Mouse (Mus musculus) intestine, embryonic 14.5 days (tissue): ENCODE data around the gene Rimbp3. TPM values are rescaled to one million over a fixed set of nuclear protein-coding genes. Genes with fewer than 3 reads are reported as not detected.
A peak's percentile ranks its signal among the peaks of the same experiment; 100 is the strongest.
"Not testable (repeated sequence)": the region's sequence is repeated elsewhere in the genome, so short reads cannot be mapped to it uniquely, and the experiment has no call there.

Experiments used
- ATAC-seq: fragments of 200-750 bp; cut with Nextera tagmentation; replicated peaks from 2 replicates; pipeline ENCODE4 v1.8.0; 2017; ENCODE audit warnings: low read depth, moderate number of reproducible peaks, moderate TSS enrichment, moderate library complexity; ENCODE audit not compliant: low FRiP score, low TSS enrichment
- DNase-seq: peaks from one replicate; pipeline ENCODE4 v3.0.0-alpha.2; 2018; ENCODE audit warnings: low spot score
- H3K27ac ChIP-seq: fragments of 300-500 bp; sonication (generic); 2 replicates; pipeline ENCODE4 v1.5.1; 2014; ENCODE audit warnings: low read depth, mild to moderate bottlenecking, control low read depth
- H3K27me3 ChIP-seq: fragments of 300-500 bp; sonication (generic); replicated peaks from 2 replicates; pipeline ENCODE4 v1.6.1; 2014; ENCODE audit warnings: low read length, control low read depth; ENCODE audit not compliant: control insufficient read depth, insufficient read depth
- H3K36me3 ChIP-seq: fragments of 300-500 bp; sonication (generic); 2 replicates; pipeline ENCODE4 v1.6.1; 2014; ENCODE audit warnings: low read length, control low read depth; ENCODE audit not compliant: control insufficient read depth, insufficient read depth
- H3K4me1 ChIP-seq: fragments of 300-500 bp; sonication (generic); replicated peaks from 2 replicates; pipeline ENCODE4 v1.6.1; 2014; ENCODE audit warnings: low read length, control low read depth, mixed read lengths; ENCODE audit not compliant: control insufficient read depth, insufficient read depth
- H3K4me2 ChIP-seq: fragments of 300-500 bp; sonication (generic); 2 replicates; pipeline ENCODE4 v1.6.1; 2014; ENCODE audit warnings: low read length
- H3K4me3 ChIP-seq: fragments of 300-500 bp; sonication (generic); 2 replicates; pipeline ENCODE4 v1.5.1; 2014; ENCODE audit warnings: low read depth, low read length, control low read depth, mixed read lengths
- H3K9ac ChIP-seq: fragments of 300-500 bp; sonication (generic); 2 replicates; pipeline ENCODE4 v1.6.1; 2014; ENCODE audit warnings: mild to moderate bottlenecking, low read length
- H3K9me3 ChIP-seq: fragments of 300-500 bp; sonication (generic); 2 replicates; pipeline ENCODE4 v1.6.1; 2016; ENCODE audit warnings: low read length, control low read depth; ENCODE audit not compliant: control insufficient read depth
- WGBS: fragments of 180-500 bp; shearing (Covaris S2); extraction: QIAGEN DNeasy Blood & Tissue Kit; methylation state at CpG from one replicate; pipeline ENCODE4 v1.1.7; 2014; 5-methylcytosine and 5-hydroxymethylcytosine counted together
- polyA plus RNA-seq: library from polyadenylated mRNA; unstranded; fragments of >200 nt; fragmentation: Nextera tagmentation; extraction: Ambion mirVana; gene quantifications from 2 replicates; pipeline ENCODE4 v1.2.1, GENCODE M21; 2014

The Rimbp3 gene
- 0.50 and 0.60 TPM in 2 replicates for polyA plus RNA-seq

GRCm38 (mm10) chr16:17208389-17209361 lies at the start of gene Rimbp3:
Rimbp3 (plus strand) TSS chr16:17208603.
- Histone ChIP-seq H3K9ac (peak within 1 kb of the TSS; percentile 2), H3K4me2 (peak within 1 kb of the TSS; percentile 59), H3K9me3 (no peaks in the 10 kb centered on the region), H3K4me3 (peak within 1 kb of the TSS; percentile 56), H3K27me3 (peaks cover 22% of the 10 kb centered on the region), H3K4me1 (peaks cover 10% of the 10 kb centered on the region), H3K36me3 (no peaks in the 10 kb centered on the region), H3K27ac (peak within 1 kb of the TSS; percentile 25; the same call in 1 of the 2 replicates)
- ATAC-seq (peak; percentile 63), DNase-seq (peak; percentile 93)
- under 1% methylated on average over 84 of the region's 85 CpGs for WGBS

DNA sequence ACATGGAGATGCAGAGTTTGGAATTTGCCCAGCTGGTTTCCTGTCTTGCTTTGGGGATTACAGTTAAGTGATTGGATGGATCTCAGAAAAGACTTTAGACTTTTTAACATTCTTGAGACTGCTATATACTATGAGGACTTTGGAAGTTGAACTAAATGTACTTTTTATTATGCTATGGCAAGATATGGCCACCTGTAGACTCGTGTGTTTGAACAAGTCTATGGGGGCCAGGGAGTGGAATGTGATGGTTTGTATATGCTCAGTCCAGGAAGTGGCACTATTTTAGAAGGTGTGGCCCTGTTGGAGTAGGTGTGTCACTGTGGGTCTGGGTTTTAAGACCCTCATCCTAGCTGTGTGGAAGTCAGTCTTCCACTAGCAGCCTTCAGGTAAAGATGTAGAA lies 42.9 kb upstream of the Rimbp3 start:
- ATAC-seq, H3K4me3 ChIP-seq, DNase-seq, H3K27ac ChIP-seq, H3K9ac ChIP-seq, H3K9me3 ChIP-seq, H3K4me1 ChIP-seq, H3K27me3 ChIP-seq, H3K4me2 ChIP-seq: not testable (repeated sequence)
- WGBS = 80% methylated on average over 1 of the region's 1 CpGs
- peaks cover 23% of the 10 kb centered on the region for H3K36me3 ChIP-seq

GRCm38 (mm10) chr16:17167179-17167578 lies 41.2 kb upstream of the Rimbp3 start:
- Histone ChIP-seq H3K9me3 (no peaks in the 10 kb centered on the region), H3K9ac (no peak overlapping the region), H3K27ac (no peak overlapping the region), H3K4me1 (0 out of 2 replicates have a peak, but pooled peaks cover 3% of the 10 kb centered on the region), H3K4me2 (no peak overlapping the region), H3K36me3 (peaks cover 27% of the 10 kb centered on the region), H3K27me3 (no peaks in the 10 kb centered on the region), H3K4me3 (no peak overlapping the region)
- ATAC-seq (no peak), DNase-seq (no peak)

DNA sequence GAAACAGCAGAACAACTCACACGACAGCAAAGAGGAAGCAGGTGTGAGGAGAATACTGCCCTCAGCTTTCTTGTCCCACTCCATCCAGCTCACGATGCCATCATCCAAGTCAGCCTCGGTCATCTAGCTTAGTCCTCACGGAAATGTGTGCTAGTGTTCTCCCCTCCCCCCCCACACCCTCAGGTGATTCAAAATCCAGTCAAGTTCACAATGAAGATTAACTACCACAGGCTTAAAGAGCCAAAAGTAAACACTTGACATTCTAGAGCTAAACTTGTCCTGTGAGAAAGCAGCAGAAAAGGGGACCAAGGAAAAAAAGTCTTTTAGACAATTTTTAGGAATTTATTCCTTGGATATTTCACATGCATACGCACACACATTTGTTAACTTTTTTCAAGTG lies 40.4 kb upstream of the Rimbp3 start:
- H3K4me1 ChIP-seq = 0 out of 2 replicates have a peak, but pooled peaks cover 3% of the 10 kb centered on the region
- H3K27ac ChIP-seq = no peak overlapping the region
- no peak for ATAC-seq
- H3K9ac ChIP-seq = no peak overlapping the region
- H3K27me3 ChIP-seq = no peaks in the 10 kb centered on the region
- H3K9me3 ChIP-seq = no peaks in the 10 kb centered on the region
- 83% methylated on average over 5 of the region's 5 CpGs for WGBS
- no peak overlapping the region for H3K4me3 ChIP-seq
- H3K4me2 ChIP-seq = no peak overlapping the region
- DNase-seq = no peak
- peaks cover 36% of the 10 kb centered on the region for H3K36me3 ChIP-seq

DNA sequence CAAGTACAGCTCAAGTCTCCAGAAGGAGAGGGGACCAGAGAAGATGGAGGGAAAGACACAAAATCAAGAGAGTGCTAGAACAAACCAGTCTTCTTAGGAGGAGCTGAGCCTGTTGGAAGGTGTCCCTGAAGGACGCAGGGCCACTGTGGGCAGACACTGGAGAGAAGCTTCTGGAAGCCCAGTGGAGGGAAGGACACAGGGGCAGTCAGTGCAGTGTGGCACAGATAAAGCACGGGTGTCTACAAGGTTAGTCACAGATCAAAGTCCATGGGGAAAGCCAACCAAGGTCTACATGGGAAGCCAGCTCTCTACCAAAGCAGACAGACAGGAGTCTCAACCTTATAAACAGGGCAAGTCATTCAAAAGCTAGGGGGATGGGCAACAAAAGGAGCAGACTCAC lies 32.6 kb upstream of the Rimbp3 start:
- Histone ChIP-seq H3K27ac (no peak overlapping the region), H3K36me3 (peaks cover 57% of the 10 kb centered on the region), H3K4me1 (no peaks in the 10 kb centered on the region), H3K4me2 (no peak overlapping the region), H3K9ac (no peak overlapping the region), H3K9me3 (no peaks in the 10 kb centered on the region), H3K27me3 (no peaks in the 10 kb centered on the region), H3K4me3 (no peak overlapping the region)
- no peak for ATAC-seq
- WGBS = 87% methylated on average over 2 of the region's 2 CpGs
- DNase-seq = no peak

GRCm38 (mm10) chr16:17177623-17178170 lies 30.7 kb upstream of the Rimbp3 start:
- ATAC-seq (no peak), DNase-seq (no peak)
- H3K9me3 ChIP-seq = no peaks in the 10 kb centered on the region
- H3K4me2 ChIP-seq = no peak overlapping the region
- WGBS = 90% methylated on average over 1 of the region's 1 CpGs
- H3K36me3 ChIP-seq = peaks cover 48% of the 10 kb centered on the region
- no peaks in the 10 kb centered on the region for H3K27me3 ChIP-seq
- H3K4me3 ChIP-seq = no peak overlapping the region
- H3K4me1 ChIP-seq = no peaks in the 10 kb centered on the region
- H3K27ac ChIP-seq = no peak overlapping the region
- no peak overlapping the region for H3K9ac ChIP-seq

- no peaks in the 10 kb centered on the region for H3K27me3 ChIP-seq
- H3K4me3 ChIP-seq = no peak overlapping the region
- H3K36me3 ChIP-seq = peaks cover 30% of the 10 kb centered on the region
- H3K27ac ChIP-seq = no peak overlapping the region
- H3K4me2 ChIP-seq = no peak overlapping the region
- WGBS = 99% methylated on average over 3 of the region's 3 CpGs
- H3K4me1 ChIP-seq = no peaks in the 10 kb centered on the region
- 0 out of 2 replicates have a peak, but pooled peaks cover under 1% of the 10 kb centered on the region for H3K9me3 ChIP-seq
- ATAC-seq = no peak
- no peak for DNase-seq
- no peak overlapping the region for H3K9ac ChIP-seq
These were observed 28.7 kb upstream of the Rimbp3 start for GRCm38 (mm10) chr16:17179706-17180105.

DNA sequence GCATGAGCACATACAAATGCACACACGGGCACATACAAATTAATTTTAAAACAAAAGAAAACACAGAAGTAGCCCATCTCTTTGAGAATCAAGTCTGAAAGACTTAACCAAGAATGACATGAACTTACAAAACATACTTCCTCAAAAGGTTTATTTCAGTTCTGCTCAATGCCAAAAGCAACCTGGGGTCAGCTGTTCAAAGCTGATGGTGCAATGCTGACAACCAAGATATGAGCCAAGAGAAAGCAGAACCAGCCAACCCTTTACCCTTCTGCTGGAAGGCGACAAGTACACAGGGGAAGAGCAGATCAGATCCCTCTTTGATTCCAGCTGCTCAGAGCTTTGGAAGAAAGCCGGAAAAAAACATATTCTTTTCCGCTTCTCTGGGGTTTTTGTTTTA lies 27.0 kb upstream of the Rimbp3 start:
- Histone ChIP-seq H3K4me2 (no peak overlapping the region), H3K27me3 (no peaks in the 10 kb centered on the region), H3K36me3 (peaks cover 19% of the 10 kb centered on the region), H3K9ac (no peak overlapping the region), H3K9me3 (0 out of 2 replicates have a peak, but pooled peaks cover 2% of the 10 kb centered on the region), H3K4me3 (no peak overlapping the region), H3K27ac (no peak overlapping the region), H3K4me1 (no peaks in the 10 kb centered on the region)
- WGBS = 80% methylated on average over 4 of the region's 4 CpGs
- ATAC-seq (no peak), DNase-seq (no peak)
